Mouse (Mus musculus): ENCODE results near the gene Btbd35f24. TPM values are rescaled to one million over a fixed set of nuclear protein-coding genes. Genes with fewer than 3 reads are reported as not detected.
"Not testable (repeated sequence)": the region's sequence is repeated elsewhere in the genome, so short reads cannot be mapped to it uniquely, and the experiment has no call there.

The Btbd35f24 gene
- not detected in 2 replicates for polyA plus RNA-seq (2012; rRNA removed)

DNA sequence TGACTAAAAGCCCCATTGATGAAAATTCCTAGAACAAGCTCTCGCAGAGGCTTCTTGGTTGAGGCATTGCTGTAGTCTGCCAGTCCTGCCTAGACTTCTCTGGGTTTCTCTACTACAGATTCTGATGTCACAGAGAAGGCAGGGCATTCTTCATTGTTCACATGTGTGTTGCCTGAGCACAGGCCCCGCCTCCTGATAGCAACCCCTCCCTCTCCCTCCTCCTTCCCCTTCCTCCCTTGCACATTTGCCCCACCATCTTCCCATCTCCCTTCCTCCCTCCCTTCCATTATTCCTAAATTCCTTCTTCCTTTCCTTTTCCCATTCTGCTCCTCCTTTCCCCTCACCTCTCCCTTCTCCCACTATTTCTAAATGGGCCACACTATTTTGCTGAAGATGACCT lies at the start of gene Btbd35f24:
TSS of gene Btbd35f24 (minus strand) at position 101 of the 400 bp plus-strand sequence.
- not testable (repeated sequence) for DNase-seq (ENCODE audit: low read depth)

Other genes starting within 250 kb of the Btbd35f24 start
- gene Btbd35f23, start 119.0 kb downstream of the Btbd35f24 start, polyA plus RNA-seq (2012; rRNA removed), result not detected in 2 replicates
- gene Btbd35f11, start 247.9 kb upstream of the Btbd35f24 start, polyA plus RNA-seq (2012; rRNA removed), result not detected in 2 replicates

All from gonadal fat pad, adult 2 months (tissue).